Mouse (Mus musculus): ENCODE data around the gene Trpm8. TPM values are rescaled to one million over a fixed set of nuclear protein-coding genes. Genes with fewer than 3 reads are reported as not detected.

The Trpm8 gene
- polyA plus RNA-seq, 1 experiment, result not detected

DNA sequence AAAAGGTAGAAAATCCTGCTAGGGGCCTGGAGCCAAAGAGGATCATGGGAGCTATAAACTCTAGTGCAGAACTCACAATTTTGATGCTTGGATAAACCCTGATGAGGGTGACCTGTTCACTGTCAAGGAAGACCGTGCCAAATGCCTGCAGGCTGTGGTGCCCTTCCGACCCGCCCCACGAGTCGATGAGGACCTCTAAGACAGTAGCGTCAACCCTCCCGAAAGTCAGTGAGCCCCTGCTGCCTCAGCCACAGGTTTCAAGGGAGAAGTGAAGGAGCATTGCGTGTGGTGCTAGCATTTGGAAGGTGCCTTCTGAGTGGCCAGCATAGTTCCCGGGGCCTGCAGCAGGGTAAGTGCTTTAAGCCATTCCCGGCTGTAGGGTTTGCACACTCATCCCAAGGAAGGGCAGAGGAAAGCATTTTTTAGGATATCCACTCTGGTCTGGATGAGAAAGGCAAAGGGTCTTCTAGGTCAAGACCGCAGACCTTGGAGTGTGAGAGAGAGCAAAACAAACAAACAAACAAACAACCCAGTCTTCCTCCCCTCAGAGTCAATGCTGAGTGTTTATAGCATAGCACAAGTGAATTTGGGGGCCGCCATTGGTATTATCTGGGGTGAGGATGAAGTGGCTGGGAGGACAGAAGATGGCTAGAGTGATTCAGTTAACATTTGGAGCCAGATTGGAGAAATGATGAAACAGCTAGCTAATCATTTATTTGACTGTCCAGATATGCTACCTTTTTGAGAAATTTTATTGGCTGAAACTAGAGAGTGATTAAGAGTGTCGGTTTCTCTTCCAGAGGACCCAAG lies 9.6 kb downstream of the Trpm8 start:
- Histone ChIP-seq H3K4me3 (ENCODE audit: extremely low read depth, insufficient read depth, insufficient read length) (no peak overlapping the region), H3K27ac (ENCODE audit: insufficient read depth, low read length) (no peak overlapping the region), H3K27me3 (ENCODE audit: control insufficient read depth, insufficient read depth, low read length) (no peaks in the 10 kb centered on the region), H3K4me1 (ENCODE audit: control insufficient read depth, insufficient read depth, insufficient read length) (peaks cover 4% of the 10 kb centered on the region; the same call in 1 of the 2 replicates), H3K36me3 (ENCODE audit: control insufficient read depth, insufficient read depth, low read length) (no peaks in the 10 kb centered on the region)
- TF ChIP-seq CTCF (IDR thresholded peaks at IDR 0.05; ENCODE audit: extremely low read depth, insufficient read depth, insufficient read length, insufficient replicate concordance), result no peak
- TF ChIP-seq POLR2A (IDR thresholded peaks at IDR 0.05; ENCODE audit: low read depth, low read length), result no peak
- DNase-seq (ENCODE audit: low read depth in 1 of 2, low spot score in 2 of 2), result no peak
- 70% methylated on average over 13 of the region's 13 CpGs for WGBS

DNA sequence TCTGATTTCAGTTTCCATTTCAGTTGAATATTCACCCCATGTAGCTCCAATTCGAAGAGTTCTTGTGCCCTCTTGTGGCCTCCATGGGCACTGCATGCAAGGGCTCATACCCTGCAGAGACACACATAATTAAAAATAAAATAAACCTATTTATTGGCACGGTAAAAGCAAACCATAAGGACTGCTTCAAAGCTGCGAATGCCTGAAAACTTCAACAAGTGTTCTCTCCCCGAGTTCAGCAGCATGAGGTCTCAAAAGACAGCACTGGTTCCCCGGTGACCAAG lies 10.2 kb downstream of the Trpm8 start:
- 26% methylated on average over 5 of the region's 5 CpGs for WGBS
- H3K4me1 ChIP-seq (ENCODE audit: control insufficient read depth, insufficient read depth, insufficient read length), result peaks cover 4% of the 10 kb centered on the region; the same call in 1 of the 2 replicates
- no peak overlapping the region for H3K27ac ChIP-seq (ENCODE audit: insufficient read depth, low read length)
- no peak overlapping the region for H3K4me3 ChIP-seq (ENCODE audit: extremely low read depth, insufficient read depth, insufficient read length)
- H3K27me3 ChIP-seq (ENCODE audit: control insufficient read depth, insufficient read depth, low read length), result no peaks in the 10 kb centered on the region
- DNase-seq (ENCODE audit: low read depth in 1 of 2, low spot score in 2 of 2), result peak in 1 of 2 experiments; percentile 43
- no peak for TF ChIP-seq CTCF (IDR thresholded peaks at IDR 0.05; ENCODE audit: extremely low read depth, insufficient read depth, insufficient read length, insufficient replicate concordance)
- no peak for TF ChIP-seq POLR2A (IDR thresholded peaks at IDR 0.05; ENCODE audit: low read depth, low read length)
- H3K36me3 ChIP-seq (ENCODE audit: control insufficient read depth, insufficient read depth, low read length), result no peaks in the 10 kb centered on the region

DNA sequence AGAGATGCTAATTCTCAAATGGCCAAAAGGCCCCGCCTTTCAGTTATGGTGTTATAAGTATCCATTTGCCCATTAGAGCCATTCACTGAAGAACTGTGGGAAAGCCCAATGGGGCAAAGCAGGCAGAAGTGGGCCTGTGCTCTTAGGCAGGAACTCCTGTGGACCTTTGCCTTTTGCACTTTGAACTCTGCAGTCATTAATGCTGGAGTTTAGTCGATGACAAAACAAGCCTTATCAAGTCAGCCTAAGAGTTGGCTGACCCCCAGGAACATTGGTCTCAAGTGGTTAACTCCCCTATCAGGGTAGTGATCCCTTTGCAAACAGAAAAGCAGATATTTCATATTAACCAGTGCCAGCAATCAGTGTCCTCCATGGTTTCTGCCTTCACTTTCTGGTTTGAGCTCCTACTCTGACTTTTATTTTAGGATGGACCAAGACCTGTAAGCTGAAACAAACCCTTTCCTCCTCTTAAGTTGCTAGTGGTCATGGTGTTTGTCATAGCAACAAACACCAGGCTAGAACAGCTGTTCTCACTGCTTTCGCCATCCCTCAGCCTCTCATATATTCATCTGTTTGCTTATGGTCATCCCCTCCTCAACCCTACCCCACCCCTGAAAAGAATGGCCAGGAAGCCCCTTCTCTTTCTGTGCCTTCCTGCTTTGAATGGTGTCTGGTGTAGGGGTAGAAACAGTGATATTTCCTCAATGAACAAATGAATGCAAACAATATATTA lies 10.8 kb downstream of the Trpm8 start:
- 38% methylated on average over 3 of the region's 3 CpGs for WGBS
- TF ChIP-seq POLR2A (IDR thresholded peaks at IDR 0.05; ENCODE audit: low read depth, low read length), result no peak
- TF ChIP-seq CTCF (IDR thresholded peaks at IDR 0.05; ENCODE audit: extremely low read depth, insufficient read depth, insufficient read length, insufficient replicate concordance), result no peak
- no peaks in the 10 kb centered on the region for H3K36me3 ChIP-seq (ENCODE audit: control insufficient read depth, insufficient read depth, low read length)
- H3K4me3 ChIP-seq (ENCODE audit: extremely low read depth, insufficient read depth, insufficient read length), result no peak overlapping the region
- DNase-seq (ENCODE audit: low read depth in 1 of 2, low spot score in 2 of 2), result no peak
- no peaks in the 10 kb centered on the region for H3K27me3 ChIP-seq (ENCODE audit: control insufficient read depth, insufficient read depth, low read length)
- no peak overlapping the region for H3K27ac ChIP-seq (ENCODE audit: insufficient read depth, low read length)
- H3K4me1 ChIP-seq (ENCODE audit: control insufficient read depth, insufficient read depth, insufficient read length), result peaks cover 3% of the 10 kb centered on the region; the same call in 1 of the 2 replicates

DNA sequence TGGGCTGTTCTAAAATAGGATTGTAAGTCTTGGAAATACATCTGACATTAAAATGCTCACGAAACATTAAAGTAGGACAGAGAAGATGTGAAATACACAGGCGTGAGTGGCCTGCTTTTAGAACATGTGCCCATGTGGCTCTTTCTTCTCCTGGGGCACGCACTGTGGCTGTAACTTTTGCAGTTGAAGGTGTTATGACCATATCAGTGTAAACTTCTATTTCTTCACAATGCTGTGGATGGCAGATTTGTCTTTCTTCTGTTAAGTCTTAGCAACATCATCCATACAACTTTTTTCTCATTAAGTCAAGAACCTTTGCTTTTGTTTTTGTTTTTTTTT lies 11.3 kb downstream of the Trpm8 start:
- no peaks in the 10 kb centered on the region for H3K27me3 ChIP-seq (ENCODE audit: control insufficient read depth, insufficient read depth, low read length)
- TF ChIP-seq CTCF (IDR thresholded peaks at IDR 0.05; ENCODE audit: extremely low read depth, insufficient read depth, insufficient read length, insufficient replicate concordance) (no peak), POLR2A (IDR thresholded peaks at IDR 0.05; ENCODE audit: low read depth, low read length) (no peak)
- H3K4me3 ChIP-seq (ENCODE audit: extremely low read depth, insufficient read depth, insufficient read length), result no peak overlapping the region
- H3K27ac ChIP-seq (ENCODE audit: insufficient read depth, low read length), result no peak overlapping the region
- no peak for DNase-seq (ENCODE audit: low read depth in 1 of 2, low spot score in 2 of 2)
- H3K36me3 ChIP-seq (ENCODE audit: control insufficient read depth, insufficient read depth, low read length), result no peaks in the 10 kb centered on the region
- H3K4me1 ChIP-seq (ENCODE audit: control insufficient read depth, insufficient read depth, insufficient read length), result no peaks in the 10 kb centered on the region
- WGBS, result 75% methylated on average over 3 of the region's 3 CpGs

DNA sequence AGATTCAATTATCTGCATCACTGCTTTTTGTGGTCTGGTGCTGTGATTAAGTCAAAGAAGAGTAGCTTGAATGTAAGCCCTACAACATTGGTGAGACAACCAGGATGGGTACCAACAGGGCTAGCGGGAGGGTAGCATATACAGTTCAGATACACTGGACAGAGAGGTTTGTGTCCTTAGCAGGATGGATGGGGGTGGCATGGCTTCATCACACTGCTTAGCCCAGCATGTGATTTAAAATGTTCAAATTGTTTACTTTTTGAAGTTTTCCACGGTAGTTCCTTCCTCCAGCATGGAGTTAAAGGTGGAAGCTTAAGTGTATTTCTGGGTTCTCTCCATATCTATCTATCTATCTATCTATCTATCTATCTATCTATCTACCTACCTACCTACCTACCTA lies 11.7 kb downstream of the Trpm8 start:
- no peaks in the 10 kb centered on the region for H3K27me3 ChIP-seq (ENCODE audit: control insufficient read depth, insufficient read depth, low read length)
- H3K27ac ChIP-seq (ENCODE audit: insufficient read depth, low read length), result no peak overlapping the region
- no peak for DNase-seq (ENCODE audit: low read depth in 1 of 2, low spot score in 2 of 2)
- no peaks in the 10 kb centered on the region for H3K36me3 ChIP-seq (ENCODE audit: control insufficient read depth, insufficient read depth, low read length)
- TF ChIP-seq POLR2A (IDR thresholded peaks at IDR 0.05; ENCODE audit: low read depth, low read length) (no peak), CTCF (IDR thresholded peaks at IDR 0.05; ENCODE audit: extremely low read depth, insufficient read depth, insufficient read length, insufficient replicate concordance) (no peak)
- 40% methylated on average over 2 of the region's 2 CpGs for WGBS
- H3K4me1 ChIP-seq (ENCODE audit: control insufficient read depth, insufficient read depth, insufficient read length), result no peaks in the 10 kb centered on the region
- H3K4me3 ChIP-seq (ENCODE audit: extremely low read depth, insufficient read depth, insufficient read length), result no peak overlapping the region

DNA sequence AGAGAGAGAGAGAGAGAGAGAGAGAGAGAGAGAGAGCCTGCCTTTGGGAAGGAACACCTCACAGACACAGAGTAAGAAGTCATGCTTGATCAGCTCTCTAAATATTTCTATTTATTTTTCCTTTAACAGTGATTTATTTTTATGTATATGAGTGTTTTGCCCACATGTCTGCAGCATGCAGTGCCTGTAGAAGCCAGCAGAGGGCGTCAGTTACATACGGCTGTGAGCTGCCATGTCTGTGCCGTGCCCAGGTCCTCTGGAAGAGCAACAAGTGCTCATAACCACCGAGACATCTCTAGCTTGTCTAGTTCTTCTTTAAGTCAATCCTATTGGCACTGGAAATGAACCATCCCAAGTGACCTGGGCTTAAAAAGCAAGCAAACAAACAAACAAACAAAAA lies 12.5 kb downstream of the Trpm8 start:
- 32% methylated on average over 4 of the region's 4 CpGs for WGBS
- Histone ChIP-seq H3K27me3 (ENCODE audit: control insufficient read depth, insufficient read depth, low read length) (no peaks in the 10 kb centered on the region), H3K27ac (ENCODE audit: insufficient read depth, low read length) (no peak overlapping the region), H3K36me3 (ENCODE audit: control insufficient read depth, insufficient read depth, low read length) (no peaks in the 10 kb centered on the region), H3K4me1 (ENCODE audit: control insufficient read depth, insufficient read depth, insufficient read length) (no peaks in the 10 kb centered on the region), H3K4me3 (ENCODE audit: extremely low read depth, insufficient read depth, insufficient read length) (no peak overlapping the region)
- no peak for TF ChIP-seq CTCF (IDR thresholded peaks at IDR 0.05; ENCODE audit: extremely low read depth, insufficient read depth, insufficient read length, insufficient replicate concordance)
- DNase-seq (ENCODE audit: low read depth in 1 of 2, low spot score in 2 of 2), result no peak

DNA sequence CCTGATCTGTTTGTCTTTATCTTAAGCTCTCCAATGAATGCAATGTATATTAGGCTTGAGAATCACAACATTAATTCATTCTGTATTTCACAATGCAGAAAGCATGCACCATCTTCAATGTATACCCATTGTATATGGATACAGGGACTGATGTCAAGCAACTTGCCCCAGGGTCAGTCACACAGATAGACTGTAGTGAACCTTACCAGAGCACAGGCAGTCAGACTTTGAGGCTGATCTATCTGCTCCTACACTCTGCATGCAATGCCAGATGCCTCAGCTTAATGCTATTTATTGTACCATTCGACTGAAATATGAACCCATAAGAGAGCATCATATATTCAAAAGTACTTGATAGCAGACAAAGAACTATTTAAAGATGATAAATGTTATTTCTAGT lies 13.1 kb downstream of the Trpm8 start:
- 60% methylated on average over 1 of the region's 1 CpGs for WGBS
- Histone ChIP-seq H3K36me3 (ENCODE audit: control insufficient read depth, insufficient read depth, low read length) (no peaks in the 10 kb centered on the region), H3K27me3 (ENCODE audit: control insufficient read depth, insufficient read depth, low read length) (no peaks in the 10 kb centered on the region), H3K27ac (ENCODE audit: insufficient read depth, low read length) (no peak overlapping the region), H3K4me1 (ENCODE audit: control insufficient read depth, insufficient read depth, insufficient read length) (no peaks in the 10 kb centered on the region), H3K4me3 (ENCODE audit: extremely low read depth, insufficient read depth, insufficient read length) (no peak overlapping the region)
- no peak for TF ChIP-seq POLR2A (IDR thresholded peaks at IDR 0.05; ENCODE audit: low read depth, low read length)
- TF ChIP-seq CTCF (IDR thresholded peaks at IDR 0.05; ENCODE audit: extremely low read depth, insufficient read depth, insufficient read length, insufficient replicate concordance), result no peak
- no peak for DNase-seq (ENCODE audit: low read depth in 1 of 2, low spot score in 2 of 2)

Measured in spleen, adult 2 months (tissue).